Mouse (Mus musculus): ENCODE measurements at regions not wholly inside any gene's neighbourhood (a gene's known extent, or its start where the extent isn't known, plus 50 kb on each side); places are given as distances from the start of the nearest gene placed in this dataset.

GRCm38 (mm10) chr10:118602922-118603321, 162.1 kb downstream of the Ifng start:
- TF ChIP-seq CTCF (IDR thresholded peaks at IDR 0.05; ENCODE audit: low read depth, low read length): no peak
- TF ChIP-seq POLR2A (IDR thresholded peaks at IDR 0.05; ENCODE audit: extremely low read depth, insufficient read depth, low read length): no peak

Measured in liver, adult 2 months (tissue).